Mouse (Mus musculus) spleen, adult 2 months (tissue): ENCODE results near the gene Rnase10.
"Not testable (repeated sequence)": the region's sequence is repeated elsewhere in the genome, so short reads cannot be mapped to it uniquely, and the experiment has no call there.

Experiments used
- CTCF ChIP-seq: fragments of 200-500 bp; IDR thresholded peaks from 2 replicates; pipeline ENCODE4 v1.5.1; 2011; ENCODE audit warnings: mild to moderate bottlenecking, inconsistent platforms; ENCODE audit not compliant: insufficient read depth, insufficient read length, insufficient replicate concordance; ENCODE audit errors: extremely low read depth
- POLR2A ChIP-seq: fragments of 200-500 bp; IDR thresholded peaks from 2 replicates; pipeline ENCODE4 v1.6.1; 2011; ENCODE audit warnings: low read depth, low read length, inconsistent platforms

DNA sequence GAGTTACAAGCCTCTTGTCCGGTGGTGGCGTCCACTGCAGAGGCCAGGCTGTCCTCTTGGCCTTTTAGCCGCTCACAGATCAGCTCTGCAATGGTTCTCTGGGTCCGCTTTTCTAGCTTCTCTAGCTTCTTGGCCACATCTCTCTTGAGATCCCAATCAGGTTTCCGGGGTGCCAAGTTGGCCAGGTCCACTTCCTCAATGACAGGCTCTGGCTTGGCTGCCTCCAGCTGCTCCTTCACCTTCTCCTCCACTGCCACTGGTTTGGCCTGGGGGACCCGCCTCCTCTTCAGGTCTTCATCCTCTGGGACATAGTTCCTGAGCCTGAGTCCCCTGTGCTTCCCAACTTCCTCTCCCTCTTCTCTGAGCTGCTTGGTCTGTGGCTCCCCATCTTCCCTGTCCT lies 29.1 kb upstream of the Rnase10 start:
- not testable (repeated sequence) for TF ChIP-seq POLR2A, CTCF
